Comparison of ENCODE assay signal across 8 mouse cellular contexts in the genomic region with DNA sequence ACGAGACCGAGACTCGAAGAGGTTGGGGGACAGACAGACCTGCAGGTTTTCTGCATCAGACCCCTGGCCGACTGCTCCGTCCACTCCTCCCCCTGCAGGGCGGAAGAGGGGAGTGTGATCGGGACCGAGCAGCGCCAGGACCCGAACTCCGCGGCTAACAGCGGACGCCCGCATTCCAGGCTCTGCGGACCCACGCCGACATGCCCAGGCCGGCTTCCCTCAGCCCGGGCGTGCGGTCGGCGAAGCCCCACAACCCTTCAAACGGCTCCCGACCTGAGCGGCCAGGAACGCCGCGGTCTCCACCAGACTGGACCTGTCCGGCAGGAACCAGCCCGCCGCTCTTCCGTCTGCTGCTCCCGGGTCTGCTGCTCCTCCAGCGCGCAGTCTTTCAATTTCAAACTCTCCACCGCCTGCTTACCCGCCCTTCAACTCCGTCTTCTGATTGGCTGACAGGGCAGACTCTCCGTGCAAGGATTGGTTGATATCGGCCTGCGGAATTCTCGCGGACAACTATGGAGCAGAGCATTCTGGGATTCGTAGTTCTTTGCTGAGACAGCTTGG. TPM values are rescaled to one million over a fixed set of nuclear protein-coding genes. Genes with fewer than 3 reads are reported as not detected.
DNase-seq lines count a peak whose midpoint lies in the region; ATAC-seq lines count a peak whose summit lies in the region.

A gene (minus strand): TSS at position 404 of the 561 bp plus-strand sequence.

- no peaks in the 10 kb centered on the region for H3K4me1 ChIP-seq in brown adipose tissue, adult 24 weeks (ENCODE audit: control insufficient read depth, insufficient read depth, insufficient read length, low read length)
- peaks cover 13% of the 10 kb centered on the region for H3K4me1 ChIP-seq in heart, embryonic 13.5 days
- H3K4me1 ChIP-seq in liver, embryonic 12.5 days = peaks cover 24% of the 10 kb centered on the region
- H3K4me1 ChIP-seq in stomach, embryonic 15.5 days = peaks cover 6% of the 10 kb centered on the region; the same call in 1 of the 2 replicates

- peak within 1 kb of the TSS; percentile 92 for H3K9ac ChIP-seq in heart, embryonic 13.5 days
- H3K9ac ChIP-seq in liver, embryonic 12.5 days = peak within 1 kb of the TSS; percentile 96
- peak within 1 kb of the TSS; percentile 81 for H3K9ac ChIP-seq in stomach, embryonic 15.5 days

- peak; percentile 98 for ATAC-seq in heart, embryonic 13.5 days (ENCODE audit: extremely low read depth, insufficient number of reproducible peaks, low FRiP score, low TSS enrichment)
- peak; percentile 97 for ATAC-seq in liver, embryonic 12.5 days
- peak; percentile 99 for ATAC-seq in stomach, embryonic 15.5 days (ENCODE audit: insufficient read depth, low FRiP score, low read depth)

- H3K36me3 ChIP-seq in heart, embryonic 13.5 days = peaks cover 23% of the 10 kb centered on the region
- H3K36me3 ChIP-seq in liver, embryonic 12.5 days = peaks cover 33% of the 10 kb centered on the region
- H3K36me3 ChIP-seq in stomach, embryonic 15.5 days = peaks cover 11% of the 10 kb centered on the region; the same call in 1 of the 2 replicates

- WGBS in heart, embryonic 13.5 days = under 1% methylated on average over 43 of the region's 46 CpGs
- 1% methylated on average over 46 of the region's 46 CpGs for WGBS in liver, embryonic 12.5 days (ENCODE audit: insufficient replicate concordance)
- WGBS in stomach, embryonic 15.5 days = under 1% methylated on average over 46 of the region's 46 CpGs

- no peak within 1 kb of the TSS for H3K27ac ChIP-seq in brown adipose tissue, adult 24 weeks (replicated peaks; ENCODE audit: low read depth, low read length)
- H3K27ac ChIP-seq in heart, embryonic 13.5 days (replicated peaks) = peak within 1 kb of the TSS; percentile 84
- H3K27ac ChIP-seq in liver, embryonic 12.5 days = peak within 1 kb of the TSS; percentile 87
- H3K27ac ChIP-seq in stomach, embryonic 15.5 days = peak within 1 kb of the TSS; percentile 85

- no peaks in the 10 kb centered on the region for H3K27me3 ChIP-seq in heart, embryonic 13.5 days (replicated peaks)
- no peaks in the 10 kb centered on the region for H3K27me3 ChIP-seq in liver, embryonic 12.5 days (replicated peaks)
- H3K27me3 ChIP-seq in stomach, embryonic 15.5 days (replicated peaks) = no peaks in the 10 kb centered on the region

- DNase-seq in CD4-positive, CD25-positive, alpha-beta regulatory T cell, adult 2 months (ENCODE audit: low read depth, low spot score) = peak; percentile 96
- DNase-seq in fat pad, adult 2 months (ENCODE audit: extremely low read depth, low read depth, low spot score) = peak; percentile 62
- peak; percentile 93 for DNase-seq in kidney, postnatal 10 days
- DNase-seq in natural killer cell, adult 2 months (ENCODE audit: low spot score in 2 of 2) = peak; percentile 88 to 90

- H3K4me3 ChIP-seq in brown adipose tissue, adult 24 weeks (ENCODE audit: insufficient read depth, low read depth, low read length) = peak within 1 kb of the TSS; percentile 76
- peak within 1 kb of the TSS; percentile 96 for H3K4me3 ChIP-seq in heart, embryonic 13.5 days
- peak within 1 kb of the TSS; percentile 91 for H3K4me3 ChIP-seq in liver, embryonic 12.5 days
- H3K4me3 ChIP-seq in stomach, embryonic 15.5 days (replicated peaks) = peak within 1 kb of the TSS; percentile 94

- H3K4me2 ChIP-seq in heart, embryonic 13.5 days = peak within 1 kb of the TSS; percentile 84
- H3K4me2 ChIP-seq in liver, embryonic 12.5 days = peak within 1 kb of the TSS; percentile 80
- peak within 1 kb of the TSS; percentile 61 for H3K4me2 ChIP-seq in stomach, embryonic 15.5 days

- no peaks in the 10 kb centered on the region for H3K9me3 ChIP-seq in heart, embryonic 13.5 days
- H3K9me3 ChIP-seq in liver, embryonic 12.5 days (replicated peaks) = no peaks in the 10 kb centered on the region
- no peaks in the 10 kb centered on the region for H3K9me3 ChIP-seq in stomach, embryonic 15.5 days

RNA-seq across cellular contexts. Expression of the gene that starts here (rescaled TPM):
- 1.3 TPM in 1 of 2 replicates, not detected in the other for polyA plus RNA-seq in brown adipose tissue, adult 24 weeks (2012; ENCODE audit: insufficient read depth, insufficient read length, missing spikeins)
- 132 and 144 TPM in 2 replicates for polyA plus RNA-seq in heart, embryonic 13.5 days (2015; fragmentation: Nextera tagmentation; extraction: Ambion mirVana)
- 147 and 153 TPM in 2 replicates for polyA plus RNA-seq in liver, embryonic 12.5 days (2016; fragmentation: Nextera tagmentation; extraction: Ambion mirVana)
- 140 and 150 TPM in 2 replicates for polyA plus RNA-seq in stomach, embryonic 15.5 days (2015; fragmentation: Nextera tagmentation; extraction: Ambion mirVana)

Comparison
In these comparisons a context has a peak if more than half of its experiments do, and no peak if none do; other contexts are left out.
1. RNA of the gene that starts here (polyA plus RNA-seq): 147 to 153 TPM in liver, embryonic 12.5 days, 140 to 150 TPM in stomach, embryonic 15.5 days and 132 to 144 TPM in heart, embryonic 13.5 days; 1.3 TPM in brown adipose tissue, adult 24 weeks; every median in the first group is over 10 times any median in the second.
2. Peak in every context shown above with its lines, with median percentiles within 50 percentile points of each other: DNase-seq, H3K4me3 ChIP-seq, ATAC-seq, H3K4me2 ChIP-seq and H3K9ac ChIP-seq.